Mouse (Mus musculus) CH12.LX (cell line): ENCODE measurements around the gene Exosc10. TPM values are rescaled to one million over a fixed set of nuclear protein-coding genes. Genes with fewer than 3 reads are reported as not detected.

Experiments
- DNase-seq: peaks from one replicate; pipeline ENCODE4 v3.0.0-alpha.2; 2013; ENCODE audit errors: extremely low read depth
- H3K27ac ChIP-seq: 2 replicates; pipeline ENCODE4 v1.5.1; 2012; ENCODE audit warnings: low read depth, mild to moderate bottlenecking, control low read depth, moderate library complexity; ENCODE audit not compliant: insufficient read depth
- H3K27me3 ChIP-seq: replicated peaks from 2 replicates; pipeline ENCODE3; 2012; ENCODE audit warnings: inconsistent platforms
- H3K36me3 ChIP-seq, 2 experiments: replicated peaks in 1 of 2; 2 replicates each; pipeline versions ENCODE3 to v1.6.1; 2012; ENCODE audit warnings: inconsistent platforms in 1 of 2, low read length in 1 of 2, mild to moderate bottlenecking in 1 of 2, mixed read lengths in 1 of 2, moderate library complexity in 1 of 2; ENCODE audit not compliant: control insufficient read depth in 1 of 2, insufficient read depth in 1 of 2
- H3K4me1 ChIP-seq, 2 experiments: 2 replicates each; pipeline ENCODE4 v1.6.1; 2012; ENCODE audit warnings: inconsistent platforms in 1 of 2, moderate library complexity in 1 of 2; ENCODE audit not compliant: insufficient read depth in 2 of 2, control insufficient read depth in 1 of 2
- H3K4me2 ChIP-seq: 2 replicates; pipeline ENCODE4 v1.6.1; 2012; ENCODE audit warnings: low read depth, mild to moderate bottlenecking, control low read depth; ENCODE audit not compliant: poor library complexity, insufficient read depth, severe bottlenecking
- H3K4me3 ChIP-seq, 3 experiments: fragments of 150-350 bp in 1 of 3; sonication (generic) in 1 of 3; replicated peaks in 1 of 3; 2 replicates each; pipeline versions ENCODE3 to v1.5.1; 2011 to 2012; ENCODE audit warnings: low read depth in 2 of 3, low read length in 2 of 3, mild to moderate bottlenecking in 2 of 3, moderate library complexity in 2 of 3, control low read depth in 1 of 3, improper control_type of control experiment in 1 of 3, inconsistent platforms in 1 of 3, mixed read lengths in 1 of 3; ENCODE audit not compliant: poor library complexity in 1 of 3
- H3K79me2 ChIP-seq: replicated peaks from 2 replicates; pipeline ENCODE4 v1.6.1; 2012; ENCODE audit warnings: mild to moderate bottlenecking, moderate library complexity; ENCODE audit not compliant: control insufficient read depth, poor library complexity, insufficient read depth, severe bottlenecking; ENCODE audit errors: extremely low read depth
- H3K9ac ChIP-seq: 2 replicates; pipeline ENCODE4 v1.6.1; 2012; ENCODE audit warnings: low read depth, mild to moderate bottlenecking, control low read depth, moderate library complexity; ENCODE audit not compliant: insufficient read depth
- H3K9me3 ChIP-seq: replicated peaks from 2 replicates; pipeline ENCODE3; 2012; ENCODE audit warnings: low read length, inconsistent platforms, mixed read lengths
- BHLHE40 ChIP-seq: IDR thresholded peaks from 2 replicates; pipeline ENCODE4 v1.6.1; 2011; ENCODE audit warnings: mild to moderate bottlenecking, low read depth, low read length, improper control_type of control experiment
- CHD1 ChIP-seq: IDR thresholded peaks from 2 replicates; pipeline ENCODE4 v1.6.1; 2012; ENCODE audit warnings: low read depth, low read length, improper control_type of control experiment, inconsistent platforms
- CTCF ChIP-seq, 2 experiments: IDR thresholded peaks in 1 of 2; conservative IDR thresholded peaks in 1 of 2; 2 replicates each; pipeline ENCODE4 v1.5.1; 2011 to 2012; ENCODE audit warnings: low read depth in 2 of 2, low read length in 2 of 2, improper control_type of control experiment in 1 of 2, inconsistent platforms in 1 of 2, mild to moderate bottlenecking in 1 of 2, moderate library complexity in 1 of 2
- E2F4 ChIP-seq: IDR thresholded peaks from 2 replicates; pipeline ENCODE4 v1.6.1; 2011; ENCODE audit warnings: low read depth, low read length, improper control_type of control experiment; ENCODE audit not compliant: insufficient replicate concordance
- EP300 ChIP-seq: IDR thresholded peaks from 2 replicates; pipeline ENCODE4 v1.6.1; 2011; ENCODE audit warnings: low read length, improper control_type of control experiment
- ETS1 ChIP-seq: conservative IDR thresholded peaks from 2 replicates; pipeline ENCODE4 v1.6.1; 2012; ENCODE audit warnings: low read depth, mild to moderate bottlenecking, inconsistent platforms, low read length, improper control_type of control experiment, moderate library complexity
- HCFC1 ChIP-seq: IDR thresholded peaks from 2 replicates; pipeline ENCODE4 v1.6.1; 2012; ENCODE audit warnings: low read depth, mild to moderate bottlenecking, inconsistent platforms, low read length, improper control_type of control experiment
- IRF4 ChIP-seq: IDR thresholded peaks from 2 replicates; pipeline ENCODE4 v1.6.1; 2014; ENCODE audit warnings: low read depth, mild to moderate bottlenecking, inconsistent platforms, low read length, improper control_type of control experiment
- JUND ChIP-seq: conservative IDR thresholded peaks from 2 replicates; pipeline ENCODE4 v1.6.1; 2011; ENCODE audit warnings: low read depth, low read length, improper control_type of control experiment
- KAT2A ChIP-seq: IDR thresholded peaks from 2 replicates; pipeline ENCODE4 v1.6.1; 2012; ENCODE audit warnings: low read length, improper control_type of control experiment, inconsistent platforms; ENCODE audit not compliant: insufficient replicate concordance
- MAX ChIP-seq: IDR thresholded peaks from 2 replicates; pipeline ENCODE4 v1.6.1; 2011; ENCODE audit warnings: low read length, improper control_type of control experiment
- MAZ ChIP-seq: IDR thresholded peaks from 2 replicates; pipeline ENCODE4 v1.6.1; 2012; ENCODE audit warnings: low read depth, mild to moderate bottlenecking, inconsistent platforms, low read length, improper control_type of control experiment, moderate library complexity
- POLR2A ChIP-seq: IDR thresholded peaks from 2 replicates; pipeline ENCODE4 v1.6.1; 2011; ENCODE audit warnings: low read depth, mild to moderate bottlenecking, improper control_type of control experiment, low read length
- RCOR1 ChIP-seq: conservative IDR thresholded peaks from 2 replicates; pipeline ENCODE4 v1.6.1; 2012; ENCODE audit warnings: low read depth, mild to moderate bottlenecking, inconsistent platforms, low read length, improper control_type of control experiment
- SIN3A ChIP-seq: IDR thresholded peaks from 2 replicates; pipeline ENCODE4 v1.6.1; 2012; ENCODE audit warnings: low read length, improper control_type of control experiment, inconsistent platforms
- TBP ChIP-seq: conservative IDR thresholded peaks from 2 replicates; pipeline ENCODE4 v1.6.1; 2011; ENCODE audit warnings: low read depth, low read length, improper control_type of control experiment
- TCF12 ChIP-seq: IDR thresholded peaks from 2 replicates; pipeline ENCODE4 v1.6.1; 2014; ENCODE audit warnings: low read depth, mild to moderate bottlenecking, inconsistent platforms, low read length, improper control_type of control experiment
- USF1 ChIP-seq: IDR thresholded peaks from 2 replicates; pipeline ENCODE4 v1.6.1; 2014; ENCODE audit warnings: low read depth, mild to moderate bottlenecking, inconsistent platforms, low read length, improper control_type of control experiment
- USF2 ChIP-seq: conservative IDR thresholded peaks from 2 replicates; pipeline ENCODE4 v1.6.1; 2011; ENCODE audit warnings: low read depth, low read length, improper control_type of control experiment
- ZMIZ1 ChIP-seq: IDR thresholded peaks from 2 replicates; pipeline ENCODE4 v1.6.1; 2012; ENCODE audit warnings: low read depth, mild to moderate bottlenecking, inconsistent platforms, low read length, improper control_type of control experiment
- dilution Hi-C: fragments of 300-500 bp; cut with MboI; formaldehyde crosslinking; loops from 2 replicates; pipeline ENCODE4 v1.14.3; 2020; ENCODE audit warnings: low sequenced_read_pairs; ENCODE audit not compliant: extremely low pct_unique_long_range_greater_than_20kb, extremely low pct_ligation_motif_present
- in situ Hi-C: fragments of 300-500 bp; cut with MboI; formaldehyde crosslinking; loops from 3 replicates; pipeline ENCODE4 v1.14.3; 2019; ENCODE audit warnings: low sequenced_read_pairs, low pct_ligation_motif_present, low pct_unique_long_range_greater_than_20kb, mixed read lengths
- polyA plus RNA-seq: library from polyadenylated mRNA; unstranded; fragments of >175 nt; gene quantifications from 2 replicates; pipeline ENCODE4 v1.2.1, GENCODE M21; 2012; ENCODE audit warnings: low read depth; ENCODE audit not compliant: insufficient read length
- total RNA-seq, 2 experiments: library from RNA; depleted of rRNA; stranded (reverse); fragments of 300-350 nt in 1 of 2; fragments of >200 nt in 1 of 2; gene quantifications; 2 replicates each; pipeline ENCODE4 v1.2.3; 2012 to 2014

The Exosc10 gene
- total and polyA plus RNA-seq, 3 experiments: 40.1 to 108 (median 61.8) TPM

DNA sequence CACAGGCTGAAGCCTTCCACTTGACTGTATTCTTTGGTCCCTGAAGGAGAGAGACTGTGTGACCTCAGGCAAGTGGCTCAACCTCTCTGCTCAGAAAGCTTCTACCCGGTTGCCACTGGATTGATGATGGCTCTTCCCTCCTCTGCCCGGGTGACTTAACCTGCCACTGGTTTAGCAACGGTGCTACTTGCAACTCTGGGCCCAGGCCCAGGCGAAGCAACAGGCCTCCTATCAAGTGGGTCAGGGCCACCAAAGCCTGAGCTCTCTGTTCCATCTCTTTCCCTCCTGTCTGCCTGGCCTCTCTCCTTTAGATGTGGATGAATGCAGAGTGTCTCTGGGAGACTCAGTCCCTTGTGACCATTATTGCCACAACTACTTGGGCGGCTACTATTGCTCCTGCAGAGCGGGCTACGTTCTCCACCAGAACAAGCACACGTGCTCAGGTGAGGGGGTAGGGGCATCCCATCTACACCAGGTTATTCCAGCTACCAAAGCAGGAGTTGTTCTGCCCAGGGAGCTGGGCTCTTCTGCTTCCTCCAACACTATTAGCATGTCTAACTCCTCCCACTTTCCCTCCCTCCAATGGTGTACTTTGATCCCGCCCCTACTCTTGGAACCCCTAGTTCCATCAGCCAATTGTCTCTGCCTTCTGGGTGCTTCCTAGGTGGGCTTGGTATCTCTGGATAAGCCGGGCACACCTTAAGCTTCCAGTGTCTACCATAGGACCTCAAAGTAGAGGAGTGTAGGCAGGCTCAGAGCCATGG is 45.3 kb downstream of the Exosc10 start:
- no peak overlapping the region for H3K9ac ChIP-seq
- H3K27ac ChIP-seq: no peak overlapping the region
- TF ChIP-seq MAX (no peak), ZMIZ1 (no peak), RCOR1 (no peak), TBP (no peak), SIN3A (no peak)
- peaks cover 10 to 31% of the 10 kb centered on the region in 2 experiments for H3K36me3 ChIP-seq
- H3K9me3 ChIP-seq: peaks cover 6% of the 10 kb centered on the region
- DNase-seq: no peak
- H3K4me2 ChIP-seq: no peak overlapping the region
- no peak overlapping the region for H3K4me3 ChIP-seq
- in situ Hi-C loops (loop anchor here (25.0 kb wide), 1 partner anchor 441 kb away; the partner anchor contains the start of genes Fbxo2, Fbxo44 and Fbxo6), dilution Hi-C loops (no loop called here)
- no peaks in the 10 kb centered on the region for H3K79me2 ChIP-seq
- H3K4me1 ChIP-seq: peaks cover 4 to 27% of the 10 kb centered on the region in 2 experiments; a peak in 3 of 4 replicates
- no peaks in the 10 kb centered on the region for H3K27me3 ChIP-seq

DNA sequence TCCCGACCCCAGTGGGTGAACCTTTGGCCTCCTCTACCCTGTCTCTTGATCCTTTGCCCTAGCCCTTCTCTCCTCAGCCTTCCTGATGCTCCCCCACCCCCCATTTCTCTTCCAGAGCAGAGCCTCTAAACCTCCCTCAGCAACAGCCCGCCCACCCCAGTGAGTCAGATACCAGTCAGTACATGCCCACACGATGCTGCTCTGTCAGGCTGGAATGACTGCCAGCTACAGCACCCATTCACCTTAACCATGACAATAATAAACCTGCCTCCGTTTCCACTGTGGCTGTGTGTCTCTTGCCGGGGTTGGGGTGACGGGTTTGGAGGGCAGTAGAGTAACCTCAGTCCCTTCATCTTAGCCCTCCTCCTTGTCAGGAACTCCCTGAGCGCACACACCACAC is 45.9 kb downstream of the Exosc10 start:
- Histone ChIP-seq H3K27ac (no peak overlapping the region), H3K9ac (no peak overlapping the region), H3K36me3 (peaks cover 10 to 29% of the 10 kb centered on the region in 2 experiments), H3K4me2 (no peak overlapping the region), H3K4me1 (peaks cover 4 to 27% of the 10 kb centered on the region in 2 experiments; a peak in 3 of 4 replicates), H3K27me3 (no peaks in the 10 kb centered on the region), H3K79me2 (no peaks in the 10 kb centered on the region), H3K9me3 (peaks cover 2% of the 10 kb centered on the region), H3K4me3 (no peak overlapping the region)
- dilution Hi-C loops (no loop called here), in situ Hi-C loops (loop anchor here (25.0 kb wide), 1 partner anchor 442 kb away; the partner anchor contains the start of genes Fbxo2, Fbxo44 and Fbxo6)
- no peak for DNase-seq
- no peak for TF ChIP-seq JUND
- TF ChIP-seq EP300: no peak
- TF ChIP-seq CTCF (conservative IDR thresholded peaks at IDR 0.05 in 1 of 2, IDR thresholded peaks at IDR 0.05 in 1 of 2; ENCODE audit: low read depth in 2 of 2, low read length in 2 of 2): no peak
- TF ChIP-seq POLR2A: no peak
- TF ChIP-seq BHLHE40: no peak
- TF ChIP-seq ETS1: no peak
- TF ChIP-seq E2F4: no peak
- TF ChIP-seq TCF12: no peak
- no peak for TF ChIP-seq CHD1
- TF ChIP-seq MAZ: no peak
- no peak for TF ChIP-seq USF2
- no peak for TF ChIP-seq TBP
- TF ChIP-seq IRF4: no peak
- no peak for TF ChIP-seq HCFC1
- TF ChIP-seq KAT2A: no peak
- TF ChIP-seq ZMIZ1: no peak
- no peak for TF ChIP-seq USF1
